Mouse (Mus musculus) kidney, adult 8-10 months (tissue): ENCODE data around the gene Zfp972.
"Not testable (repeated sequence)": the region's sequence is repeated elsewhere in the genome, so short reads cannot be mapped to it uniquely, and the experiment has no call there.

Experiments used
- DNase-seq, 2 experiments: peaks; one replicate each; pipeline ENCODE4 v3.0.0; 2022

The Zfp972 gene

DNA sequence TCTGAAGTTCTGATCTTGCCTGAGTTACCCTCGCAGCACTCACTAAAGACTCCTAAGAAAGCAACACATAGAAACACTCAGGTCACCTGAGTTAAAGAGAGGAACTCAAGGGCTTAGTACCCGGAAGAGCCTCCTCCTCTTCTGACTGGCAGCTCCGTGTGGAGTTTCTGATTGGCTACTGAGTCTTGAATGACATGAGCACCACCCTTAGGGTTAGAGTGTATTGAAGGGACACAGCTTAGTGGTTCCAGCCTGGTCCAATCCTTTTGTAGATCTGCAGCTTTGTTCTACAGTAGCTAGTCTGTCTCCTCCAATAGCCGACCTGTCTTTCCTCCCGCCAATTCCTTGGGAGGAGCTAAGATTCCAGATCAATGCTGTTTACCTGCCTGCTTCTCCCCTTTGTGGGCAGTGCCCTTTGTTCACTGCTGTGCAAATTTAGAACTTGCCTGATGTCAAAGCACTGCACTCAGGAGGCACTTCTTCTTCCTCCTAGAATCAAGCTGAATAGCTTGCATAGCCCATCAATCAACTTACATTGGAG, at the start of gene Zfp972:
Gene Zfp972 (minus strand): TSS at position 51 of the 541 bp plus-strand sequence.
- not testable (repeated sequence) for DNase-seq

DNA sequence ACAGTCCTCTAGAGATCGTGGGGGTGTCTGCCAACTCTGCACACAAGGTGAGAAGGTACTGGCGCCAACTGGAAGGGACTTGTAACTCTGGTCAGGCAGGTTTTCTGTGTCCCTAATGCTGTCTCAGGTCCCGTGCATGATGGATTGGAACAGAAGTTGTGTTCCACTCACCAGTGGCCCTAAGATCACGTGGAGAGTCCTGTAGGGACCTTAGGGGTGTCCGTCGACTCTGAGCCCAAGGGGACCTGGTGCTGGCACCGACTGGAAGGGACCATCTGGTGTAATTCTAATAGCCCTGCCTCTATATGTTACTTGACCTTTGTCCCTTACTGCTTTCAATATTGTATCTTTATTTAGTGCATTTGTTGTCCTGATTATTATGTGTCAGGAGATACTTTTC, 49.4 kb upstream of the Zfp972 start:
- DNase-seq, result not testable (repeated sequence)

GRCm38 (mm10) chr2:177957145-177957544, 31.7 kb upstream of the Zfp972 start, which contains the start of gene Gm14326:
Gene Gm14326, minus strand, starts transcription at chr2:177957297.
- peak; percentile 94 to 95 for DNase-seq

GRCm38 (mm10) chr2:177956734-177957133, 31.3 kb upstream of the Zfp972 start:
- DNase-seq, result peak; percentile 9 to 25

GRCm38 (mm10) chr2:177903276-177903675, 22.1 kb downstream of the Zfp972 start:
- not testable (repeated sequence) for DNase-seq

DNA sequence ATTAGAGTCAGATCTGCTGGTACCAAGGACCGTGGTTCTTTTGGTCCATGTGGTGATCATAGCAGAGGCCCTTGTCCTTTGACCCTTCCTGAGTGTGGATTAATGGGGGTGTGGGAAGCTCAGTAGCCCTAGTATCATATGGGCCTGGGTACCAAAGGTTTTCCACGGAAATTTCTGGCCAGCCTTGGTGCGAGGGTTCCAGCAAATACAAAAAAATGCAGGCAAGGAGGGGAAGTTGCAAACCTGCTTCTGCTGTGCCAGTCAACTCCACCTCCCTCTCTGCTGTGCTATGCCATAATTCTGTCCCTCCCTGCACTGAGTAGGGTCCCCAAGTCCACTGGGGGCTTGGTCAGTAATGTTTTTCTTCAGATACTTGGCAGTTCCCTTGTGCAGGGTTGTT, 27.2 kb downstream of the Zfp972 start:
- not testable (repeated sequence) for DNase-seq

DNA sequence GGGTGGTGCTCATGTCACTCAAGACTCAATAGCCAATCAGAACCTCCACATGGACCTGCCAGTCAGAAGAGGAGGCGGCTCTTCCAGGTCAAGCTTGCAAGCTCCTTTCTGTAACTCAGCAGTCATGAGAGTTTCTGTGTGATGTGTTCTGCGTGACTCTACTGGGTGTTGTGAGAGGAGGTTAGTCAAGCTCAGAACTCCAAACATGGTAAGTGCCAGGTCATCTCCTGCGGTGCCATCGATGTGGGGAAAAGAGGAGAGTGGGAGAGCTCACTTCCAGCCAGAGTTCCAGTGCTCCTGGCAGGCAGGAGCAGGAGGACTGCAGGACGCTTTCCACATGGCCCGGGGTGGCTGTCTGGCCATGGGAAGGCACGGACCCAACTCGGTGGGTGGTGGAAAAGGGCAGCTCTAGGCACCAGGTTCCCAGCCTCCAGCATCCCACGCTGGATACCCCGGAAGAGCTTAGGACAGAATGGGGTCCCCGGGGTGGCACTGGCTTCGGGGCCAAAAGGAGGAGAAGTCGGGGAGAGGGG, 28.3 kb downstream of the Zfp972 start, which contains the start of gene Gm14327:
Gene Gm14327 (plus strand): TSS at position 51 of the 533 bp plus-strand sequence.
- not testable (repeated sequence) for DNase-seq

DNA sequence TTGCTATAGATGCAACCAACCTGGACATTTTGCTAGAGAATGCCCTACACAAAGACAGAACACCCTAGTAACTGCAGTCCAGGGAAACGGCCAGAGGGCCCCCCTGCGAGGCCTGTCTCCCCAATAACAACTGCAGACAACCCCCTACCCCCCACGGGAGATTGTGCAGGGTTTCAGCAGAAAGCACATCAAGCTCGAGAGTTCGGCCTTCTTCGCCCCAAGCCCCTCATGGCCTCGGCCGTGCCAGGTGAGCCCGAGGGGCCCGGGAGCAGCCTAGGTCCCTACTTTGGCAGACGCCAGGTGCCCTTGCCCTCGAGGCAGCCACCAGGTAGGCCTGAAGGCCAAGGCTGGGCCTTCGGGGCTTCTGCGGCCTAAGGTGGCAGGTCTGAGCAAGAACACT, 37.7 kb downstream of the Zfp972 start:
- not testable (repeated sequence) for DNase-seq

DNA sequence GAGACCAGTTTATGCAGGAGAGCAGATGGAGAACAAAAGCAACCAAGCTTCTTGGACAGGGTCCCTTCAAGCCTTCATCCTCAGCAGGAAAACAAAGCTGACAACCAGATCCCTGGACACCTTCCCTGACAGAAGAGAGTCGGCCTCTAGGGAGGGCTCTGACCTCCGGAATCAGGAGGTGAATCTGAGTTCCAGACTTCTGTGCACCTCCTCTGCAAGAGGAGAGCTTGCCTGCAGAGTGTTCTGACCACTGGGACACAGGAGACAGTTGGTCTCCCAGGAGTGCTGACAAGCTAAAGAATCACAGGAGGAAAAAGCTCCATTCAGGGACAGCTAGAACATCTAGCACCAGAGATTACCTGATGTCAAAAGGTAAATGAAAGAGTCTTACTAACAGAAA, 63.2 kb downstream of the Zfp972 start:
- not testable (repeated sequence) for DNase-seq
